Mouse (Mus musculus) myocyte (in vitro differentiated cells): ENCODE measurements at regions not wholly inside any gene's neighbourhood (a gene's known extent, or its start where the extent isn't known, plus 50 kb on each side); places are given as distances from the start of the nearest gene placed in this dataset.
A peak's percentile ranks its signal among the peaks of the same experiment; 100 is the strongest.

Source experiments
- H3K27me3 ChIP-seq: one replicate; pipeline ENCODE4 v1.6.1; 2011; ENCODE audit not compliant: control insufficient read depth, insufficient read depth, insufficient read length
- H3K36me3 ChIP-seq: one replicate; pipeline ENCODE4 v1.6.1; 2011; ENCODE audit not compliant: control insufficient read depth, insufficient read depth
- H3K4me2 ChIP-seq: one replicate; pipeline ENCODE4 v1.6.1; 2011; ENCODE audit warnings: low read depth, control low read depth
- H3K4me3 ChIP-seq: one replicate; pipeline ENCODE4 v1.5.1; 2011; ENCODE audit warnings: mild to moderate bottlenecking, control low read depth, moderate library complexity
- H3K79me2 ChIP-seq: one replicate; pipeline ENCODE4 v1.6.1; 2011; ENCODE audit not compliant: control insufficient read depth, insufficient read depth
- H3ac ChIP-seq: one replicate; pipeline ENCODE4 v1.6.1; 2011; ENCODE audit not compliant: control insufficient read depth, insufficient read length
- CEBPB ChIP-seq: IDR thresholded peaks from 2 replicates; pipeline ENCODE4 v1.6.1; 2011; ENCODE audit warnings: mild to moderate bottlenecking, moderate library complexity; ENCODE audit not compliant: poor library complexity, insufficient read depth, severe bottlenecking
- E2F4 ChIP-seq: IDR thresholded peaks from one replicate; pipeline ENCODE4 v1.6.1; 2011; ENCODE audit warnings: mild to moderate bottlenecking, control low read depth, moderate library complexity; ENCODE audit not compliant: insufficient read depth
- MAX ChIP-seq: IDR thresholded peaks from one replicate; pipeline ENCODE4 v1.6.1; 2011; ENCODE audit warnings: low read depth, mild to moderate bottlenecking, control low read depth
- MYOD1 ChIP-seq, 3 experiments: IDR thresholded peaks; one replicate each; pipeline ENCODE4 v1.6.1; 2011; ENCODE audit warnings: control low read depth in 2 of 3, low read depth in 2 of 3, mild to moderate bottlenecking in 2 of 3, moderate library complexity in 1 of 3; ENCODE audit not compliant: insufficient read length in 2 of 3, control insufficient read depth in 1 of 3
- MYOG ChIP-seq, 3 experiments: IDR thresholded peaks; one replicate each; pipeline ENCODE4 v1.6.1; 2011; ENCODE audit warnings: control low read depth in 2 of 3, low read depth in 2 of 3, mild to moderate bottlenecking in 2 of 3; ENCODE audit not compliant: insufficient read length in 2 of 3, control insufficient read depth in 1 of 3, insufficient read depth in 1 of 3
- POLR2A ChIP-seq: IDR thresholded peaks from one replicate; pipeline ENCODE4 v1.6.1; 2011; ENCODE audit warnings: low read depth, mild to moderate bottlenecking, control low read depth, moderate library complexity; ENCODE audit not compliant: insufficient read length
- POLR2AphosphoS2 ChIP-seq: IDR thresholded peaks from one replicate; pipeline ENCODE4 v1.6.1; 2011; ENCODE audit warnings: low read depth, control low read depth; ENCODE audit not compliant: insufficient read length
- REST ChIP-seq: IDR thresholded peaks from one replicate; pipeline ENCODE4 v1.6.1; 2011; ENCODE audit warnings: mild to moderate bottlenecking, control low read depth, moderate library complexity; ENCODE audit not compliant: insufficient read depth, insufficient read length
- SRF ChIP-seq: IDR thresholded peaks from one replicate; pipeline ENCODE4 v1.6.1; 2011; ENCODE audit warnings: low read depth; ENCODE audit not compliant: control insufficient read depth, insufficient read length
- TCF12 ChIP-seq: IDR thresholded peaks from one replicate; pipeline ENCODE4 v1.6.1; 2011; ENCODE audit warnings: mild to moderate bottlenecking, control low read depth; ENCODE audit not compliant: poor library complexity, insufficient read depth, severe bottlenecking
- TCF3 ChIP-seq: IDR thresholded peaks from one replicate; pipeline ENCODE4 v1.6.1; 2011; ENCODE audit warnings: low read depth, control low read depth; ENCODE audit not compliant: insufficient read length
- USF1 ChIP-seq: IDR thresholded peaks from one replicate; pipeline ENCODE4 v1.6.1; 2011; ENCODE audit warnings: low read depth, mild to moderate bottlenecking, control low read depth, moderate library complexity

GRCm38 (mm10) chr1:113109706-113110105, 1245.0 kb upstream of the Dsel start:
- Histone ChIP-seq H3K36me3 (no peaks in the 10 kb centered on the region), H3K79me2 (no peaks in the 10 kb centered on the region)
- no peak for TF ChIP-seq MYOD1 (IDR thresholded peaks at IDR 0.05; ENCODE audit: control insufficient read depth in 1 of 3, insufficient read length in 2 of 3, low read depth in 2 of 3)
- TF ChIP-seq POLR2A = no peak
- TF ChIP-seq TCF12 = no peak
- TF ChIP-seq CEBPB = no peak
- no peak for TF ChIP-seq SRF
- no peak for TF ChIP-seq USF1
- no peak for TF ChIP-seq REST
- TF ChIP-seq POLR2AphosphoS2 = no peak
- no peak for TF ChIP-seq MAX
- TF ChIP-seq TCF3 = no peak
- no peak for TF ChIP-seq E2F4
- no peak for TF ChIP-seq MYOG (IDR thresholded peaks at IDR 0.05; ENCODE audit: control insufficient read depth in 1 of 3, insufficient read depth in 1 of 3, insufficient read length in 2 of 3, low read depth in 2 of 3)

GRCm38 (mm10) chr1:113096086-113096485, 1231.4 kb upstream of the Dsel start:
- H3K27me3 ChIP-seq = no peaks in the 10 kb centered on the region
- H3K36me3 ChIP-seq = no peaks in the 10 kb centered on the region
- no peak overlapping the region for H3K4me2 ChIP-seq
- no peak for TF ChIP-seq REST
- no peak for TF ChIP-seq MYOD1 (IDR thresholded peaks at IDR 0.05; ENCODE audit: control insufficient read depth in 1 of 3, insufficient read length in 2 of 3, low read depth in 2 of 3)
- TF ChIP-seq E2F4 = no peak
- TF ChIP-seq CEBPB = no peak
- TF ChIP-seq MAX = no peak
- no peak for TF ChIP-seq POLR2A
- no peak for TF ChIP-seq TCF12
- no peak for TF ChIP-seq USF1
- no peak for TF ChIP-seq TCF3
- TF ChIP-seq SRF = no peak
- H3ac ChIP-seq = no peak overlapping the region
- H3K4me3 ChIP-seq = no peak overlapping the region
- no peaks in the 10 kb centered on the region for H3K79me2 ChIP-seq

More at GRCm38 (mm10) chr1:113109706-113110105, 1245.0 kb upstream of the Dsel start:
- Histone ChIP-seq H3K4me3 (no peak overlapping the region), H3K4me2 (peak overlapping the region; percentile 19), H3K27me3 (no peaks in the 10 kb centered on the region), H3ac (no peak overlapping the region)

DNA sequence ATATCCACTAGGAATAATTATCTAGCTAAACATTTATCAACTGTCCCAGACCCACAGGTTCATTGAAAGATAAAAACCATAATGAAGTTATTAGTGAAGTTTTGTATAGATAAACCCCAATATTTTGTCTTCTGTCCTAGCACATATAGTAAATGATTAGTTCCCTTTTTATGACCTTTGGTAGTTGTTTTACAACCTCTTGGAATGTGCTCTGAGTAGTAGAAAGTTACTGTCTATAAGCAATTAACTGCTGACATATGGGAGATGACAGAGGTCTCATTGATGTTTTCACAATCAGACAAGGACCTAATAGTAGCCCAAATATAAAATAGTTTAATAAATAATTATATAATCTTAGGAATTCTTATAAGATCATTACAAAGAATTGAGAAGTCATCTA, 1224.7 kb upstream of the Dsel start:
- H3K27me3 ChIP-seq = no peaks in the 10 kb centered on the region
- H3ac ChIP-seq = no peak overlapping the region
- H3K36me3 ChIP-seq = no peaks in the 10 kb centered on the region
- H3K4me3 ChIP-seq = no peak overlapping the region
- H3K79me2 ChIP-seq = no peaks in the 10 kb centered on the region
- H3K4me2 ChIP-seq = no peak overlapping the region
- TF ChIP-seq MAX (no peak), SRF (no peak), REST (no peak), MYOD1 (IDR thresholded peaks at IDR 0.05; ENCODE audit: control insufficient read depth in 1 of 3, insufficient read length in 2 of 3, low read depth in 2 of 3) (no peak), POLR2A (no peak), TCF3 (no peak), E2F4 (no peak), USF1 (no peak), POLR2AphosphoS2 (no peak), TCF12 (no peak), MYOG (IDR thresholded peaks at IDR 0.05; ENCODE audit: control insufficient read depth in 1 of 3, insufficient read depth in 1 of 3, insufficient read length in 2 of 3, low read depth in 2 of 3) (no peak), CEBPB (no peak)
